Mouse (Mus musculus): Measurements from ENCODE around the gene Aste1.

Aste1 gene

DNA sequence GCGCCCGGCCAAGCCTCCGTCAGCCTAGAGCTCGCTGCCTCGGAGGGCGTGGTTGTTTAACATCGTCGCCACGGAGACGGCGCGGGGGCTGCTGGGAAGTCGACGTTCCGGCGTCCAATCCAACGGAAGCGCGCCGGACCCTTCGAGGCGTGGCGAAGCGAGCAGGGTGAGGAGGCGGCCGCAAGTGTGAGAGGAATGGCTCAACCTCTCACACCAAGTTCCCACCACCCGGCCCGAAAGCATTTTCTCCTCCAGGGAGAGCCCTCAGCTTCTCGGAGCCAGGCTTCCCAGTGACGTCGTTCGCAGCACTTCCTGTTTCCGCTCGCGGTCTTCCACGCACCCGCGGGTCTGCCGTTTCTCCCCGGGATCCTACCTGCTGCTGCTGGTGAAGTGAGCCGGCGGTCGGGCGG, at the start of gene Aste1, which contains the start of gene Nek11:
Aste1 (plus strand) TSS at position 175 of the 410 bp plus-strand sequence.
Nek11 (minus strand) TSS at position 307 of the 410 bp plus-strand sequence.
- DNase-seq (ENCODE audit: low spot score in 2 of 2), result peak; percentile 89 to 94

GRCm38 (mm10) chr9:105348242-105349031, 46.8 kb upstream of the Aste1 start:
- DNase-seq (ENCODE audit: low spot score in 2 of 2), result no peak

DNA sequence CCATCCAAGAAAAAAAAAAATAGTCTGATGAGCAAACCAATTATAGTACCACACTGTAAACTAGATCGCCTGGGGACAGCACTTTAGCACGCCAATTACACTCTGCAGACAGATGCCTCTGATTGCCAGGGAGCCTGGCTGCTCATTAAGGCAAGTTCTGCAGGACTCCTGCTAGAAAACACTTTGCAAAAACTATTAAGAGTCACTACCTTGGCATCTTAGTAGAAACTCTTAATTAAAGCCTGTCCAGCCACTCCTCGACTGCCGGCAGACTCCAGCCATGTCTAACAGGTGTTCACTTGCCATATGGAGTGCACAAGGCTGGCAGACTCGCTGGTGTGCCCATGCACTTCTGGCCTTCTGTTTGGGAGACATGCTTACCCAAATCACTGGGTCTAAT, 46.2 kb upstream of the Aste1 start:
- DNase-seq (ENCODE audit: low spot score in 2 of 2), result no peak

GRCm38 (mm10) chr9:105362181-105362580, 33.0 kb upstream of the Aste1 start:
- no peak for DNase-seq (ENCODE audit: low spot score in 2 of 2)

DNA sequence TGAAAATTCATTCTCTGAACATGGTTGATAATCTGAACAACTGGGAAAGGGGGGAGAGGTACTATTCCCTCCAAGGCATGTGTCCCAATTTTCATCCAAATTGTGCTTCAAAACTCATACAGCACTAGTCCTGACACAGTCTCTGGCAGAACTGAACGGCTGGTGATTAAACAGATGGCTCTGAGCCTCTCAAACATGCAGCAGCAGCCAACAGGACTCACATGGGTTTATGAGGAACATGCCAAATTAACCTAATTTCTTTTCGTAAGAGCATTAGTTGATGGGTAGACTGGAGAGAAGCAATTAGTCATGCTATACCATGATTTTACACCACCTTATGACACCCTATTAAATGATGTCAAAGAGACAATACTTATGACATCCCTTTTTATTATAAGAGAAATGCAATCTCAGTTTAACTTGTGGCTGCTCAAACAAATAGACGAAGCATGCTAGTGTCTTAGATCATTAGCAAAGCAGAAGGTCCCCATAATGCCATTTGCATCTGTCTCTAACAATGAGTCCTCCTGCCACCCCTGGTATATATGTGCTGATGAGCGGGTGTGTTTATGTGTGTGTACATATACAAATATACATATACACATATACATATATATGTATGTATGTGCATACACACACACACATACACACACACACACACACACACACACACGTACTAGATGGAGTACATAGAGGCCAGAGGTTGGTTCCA, 31.5 kb upstream of the Aste1 start:
- no peak for DNase-seq (ENCODE audit: low spot score in 2 of 2)

GRCm38 (mm10) chr9:105366199-105366598, 29.0 kb upstream of the Aste1 start:
- DNase-seq (ENCODE audit: low spot score in 2 of 2), result no peak

GRCm38 (mm10) chr9:105368605-105369004, 26.6 kb upstream of the Aste1 start:
- no peak for DNase-seq (ENCODE audit: low spot score in 2 of 2)

DNA sequence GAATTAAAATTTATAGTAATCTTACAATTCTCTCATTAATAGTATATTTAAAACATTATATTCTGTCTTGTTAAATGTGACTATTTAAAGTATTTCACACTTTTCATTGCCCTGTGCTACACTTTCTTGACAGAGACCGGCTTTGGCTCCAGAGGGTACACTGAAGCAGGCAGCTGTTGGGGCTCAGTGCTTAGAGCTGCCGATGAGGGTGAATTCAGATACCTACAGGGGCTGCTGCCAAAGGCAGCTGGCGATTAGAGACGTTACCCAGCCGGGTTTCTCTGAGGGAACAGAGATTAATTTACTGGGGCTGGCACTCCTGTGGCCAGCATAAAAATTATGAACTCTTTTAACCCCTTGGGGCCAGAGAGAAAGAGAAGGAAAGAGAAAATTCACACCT, 20.8 kb upstream of the Aste1 start:
- DNase-seq (ENCODE audit: low spot score in 2 of 2), result no peak

DNA sequence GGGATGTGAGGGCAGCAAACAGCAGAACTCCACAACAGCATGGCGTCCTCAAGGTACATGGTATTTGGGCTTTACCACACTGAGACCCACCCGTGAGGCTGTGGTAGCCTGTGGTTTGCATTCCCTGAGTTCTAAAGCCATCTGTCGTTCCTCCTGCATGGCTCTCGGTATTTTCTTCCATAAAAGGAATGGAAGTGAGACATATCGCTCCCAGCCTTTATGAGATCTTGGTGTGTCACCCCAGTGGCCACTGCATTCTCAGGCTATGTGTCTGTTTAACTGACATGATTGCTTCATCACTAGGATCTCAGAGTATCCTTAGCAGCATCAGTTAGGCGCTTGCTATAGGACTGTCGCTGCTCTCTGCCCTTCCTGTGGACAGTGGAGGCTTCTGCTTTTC, 18.8 kb upstream of the Aste1 start:
- no peak for DNase-seq (ENCODE audit: low spot score in 2 of 2)

GRCm38 (mm10) chr9:105376954-105377530, 18.1 kb upstream of the Aste1 start:
- no peak for DNase-seq (ENCODE audit: low spot score in 2 of 2)

DNA sequence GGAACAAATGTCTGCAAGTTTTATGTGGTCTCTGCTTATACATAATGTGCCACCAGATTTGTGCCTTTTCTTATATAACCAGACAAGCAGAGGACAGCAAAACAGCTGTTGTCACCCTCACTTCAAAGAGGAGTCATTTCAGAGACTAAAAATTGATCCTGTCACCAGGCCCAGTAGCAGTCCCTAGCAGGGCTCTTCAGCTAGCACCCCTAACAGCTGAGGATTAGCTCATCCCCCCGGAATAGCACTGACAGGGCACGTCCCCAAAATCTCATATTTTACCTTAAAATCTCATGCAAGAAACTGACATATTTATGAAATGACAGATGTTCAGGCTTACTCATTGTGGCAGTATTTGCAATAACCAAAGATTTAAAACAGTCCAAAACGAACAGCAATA, 17.6 kb upstream of the Aste1 start:
- no peak for DNase-seq (ENCODE audit: low spot score in 2 of 2)

DNA sequence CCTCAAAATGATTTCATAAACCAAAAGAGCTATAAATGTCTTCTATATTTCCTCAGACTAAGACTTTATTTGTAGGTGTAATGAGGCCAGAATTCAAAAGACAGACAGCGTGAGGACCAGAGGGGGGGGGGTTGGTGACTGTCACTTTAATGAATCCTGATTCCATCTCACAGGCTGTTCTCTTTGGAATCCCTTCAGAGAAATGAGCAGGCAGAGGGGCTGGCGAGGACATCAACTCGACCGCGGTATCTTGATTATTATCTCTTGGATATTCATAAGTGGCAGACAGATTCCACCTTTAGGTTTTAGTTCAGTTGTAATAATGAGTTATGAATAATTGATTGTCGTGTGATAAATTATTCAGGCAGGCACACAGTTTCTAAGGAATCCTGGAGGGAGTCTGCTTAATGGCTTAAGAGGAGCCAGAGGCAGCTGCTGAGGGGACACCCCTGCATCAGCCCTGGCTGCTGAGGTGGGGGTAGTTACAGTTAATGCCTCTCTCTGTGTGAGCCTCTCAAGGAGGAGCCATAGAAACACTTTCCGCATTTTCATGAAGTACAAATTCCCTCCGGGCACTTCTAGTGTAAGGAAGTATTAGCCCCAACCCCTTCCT, 15.6 kb upstream of the Aste1 start:
- DNase-seq (ENCODE audit: low spot score in 2 of 2), result no peak

- no peak for DNase-seq (ENCODE audit: low spot score in 2 of 2)
These were observed 7.8 kb upstream of the Aste1 start for GRCm38 (mm10) chr9:105387403-105387802.

- peak in 1 of 2 experiments; percentile 39 for DNase-seq (ENCODE audit: low spot score in 2 of 2)
These were observed 5.9 kb upstream of the Aste1 start for GRCm38 (mm10) chr9:105389289-105389688.

GRCm38 (mm10) chr9:105390616-105391015, 4.6 kb upstream of the Aste1 start:
- DNase-seq (ENCODE audit: low spot score in 2 of 2), result no peak

DNA sequence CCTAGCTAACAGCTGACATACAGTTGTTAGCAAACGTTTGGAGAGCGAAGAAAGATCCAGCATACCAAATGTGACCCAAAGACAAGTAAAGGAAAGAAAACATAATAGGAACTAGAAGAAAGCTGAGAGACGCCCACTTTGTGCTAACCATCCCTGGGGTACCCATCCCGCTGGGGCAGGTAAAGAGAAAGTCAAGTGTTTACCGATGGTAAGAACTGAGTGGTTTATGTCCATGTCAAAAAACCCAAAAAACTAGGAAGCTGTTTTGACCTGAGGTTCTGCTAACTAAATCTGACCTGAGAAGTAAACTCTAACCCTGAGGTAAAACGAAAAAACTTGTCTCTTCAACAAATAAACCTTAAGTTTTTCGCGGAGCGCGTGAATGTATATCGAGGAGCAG, 472 bp upstream of the Aste1 start:
- peak in 1 of 2 experiments; percentile 6 for DNase-seq (ENCODE audit: low spot score in 2 of 2)

DNA sequence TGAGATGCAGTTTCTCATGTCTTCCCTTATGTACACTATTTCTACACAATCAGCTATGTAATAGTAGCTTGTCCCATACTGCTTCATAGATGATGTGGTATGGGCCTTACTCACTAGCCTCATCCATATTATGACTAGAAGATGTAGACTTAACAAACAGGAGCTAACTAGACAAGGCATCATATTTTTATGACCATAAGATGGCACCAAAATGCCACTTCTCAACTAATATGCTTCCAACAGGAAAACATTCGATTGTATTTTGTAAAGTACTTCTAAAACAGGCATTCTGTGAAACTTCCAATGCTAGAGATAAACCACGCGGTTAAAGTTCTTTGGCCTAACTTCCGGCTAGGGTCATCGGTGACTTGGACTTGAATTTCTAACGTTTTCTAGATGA, 13.4 kb downstream of the Aste1 start:
- no peak for DNase-seq (ENCODE audit: low spot score in 2 of 2)

DNA sequence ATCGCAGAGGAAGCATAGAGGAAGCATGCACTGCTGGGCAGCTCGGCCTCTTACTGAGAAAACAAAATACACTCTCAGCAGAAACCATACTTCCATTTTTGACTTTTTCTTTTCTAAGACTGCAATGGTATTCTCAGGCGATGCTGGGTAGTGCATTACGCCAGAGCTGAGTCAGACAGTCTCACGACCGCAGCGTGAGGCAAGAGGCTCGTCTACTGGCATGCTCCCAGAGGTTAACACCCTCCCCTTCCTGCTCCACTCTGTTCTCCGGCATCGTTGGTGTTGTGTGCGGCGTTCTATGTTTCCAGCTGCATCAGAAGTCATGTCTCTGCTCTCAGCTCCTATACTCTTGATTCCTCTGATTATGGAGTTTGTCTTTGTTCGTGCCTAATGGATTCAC, 63.8 kb downstream of the Aste1 start:
- peak; percentile 3 to 22 for DNase-seq (ENCODE audit: low spot score in 2 of 2)

DNA sequence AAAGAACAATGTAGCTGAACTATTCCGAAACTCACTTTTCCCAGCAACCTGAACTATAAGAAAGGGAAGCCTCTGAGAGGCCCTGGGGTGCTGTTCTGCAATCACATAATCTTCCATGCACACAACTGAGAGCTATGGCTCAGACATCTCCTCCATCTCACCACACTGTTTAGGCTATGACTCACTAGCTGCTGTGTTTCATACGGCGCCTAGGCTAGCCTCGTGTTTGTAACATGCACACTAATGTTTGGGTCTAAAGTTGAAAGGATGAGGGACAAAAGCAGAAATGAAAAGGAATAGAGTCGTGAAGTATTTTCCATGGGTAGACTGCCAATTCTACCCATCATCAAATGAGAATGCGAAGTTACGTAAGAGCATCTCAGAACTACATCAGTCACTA, 66.3 kb downstream of the Aste1 start:
- no peak for DNase-seq (ENCODE audit: low spot score in 2 of 2)
